Mouse (Mus musculus): ENCODE results near the gene Scn9a. TPM values are rescaled to one million over a fixed set of nuclear protein-coding genes. Genes with fewer than 3 reads are reported as not detected.

Scn9a gene
- polyA plus RNA-seq, 1 experiment from 2014 or later, result 1.3 TPM

- no peak overlapping the region for H3K4me3 ChIP-seq (replicated peaks)
- ATAC-seq, result no peak
- H3K27me3 ChIP-seq (replicated peaks), result no peaks in the 10 kb centered on the region
- WGBS, result 68% methylated on average over 3 of the region's 3 CpGs
- H3K4me1 ChIP-seq (replicated peaks), result no peaks in the 10 kb centered on the region
- no peaks in the 10 kb centered on the region for H3K9me3 ChIP-seq
- H3K36me3 ChIP-seq, result no peaks in the 10 kb centered on the region
- H3K9ac ChIP-seq, result no peak overlapping the region
- no peak overlapping the region for H3K27ac ChIP-seq
- no peak overlapping the region for H3K4me2 ChIP-seq (replicated peaks)
Measured at GRCm38 (mm10) chr2:66519966-66520365, 114.8 kb downstream of the Scn9a start.

- H3K4me2 ChIP-seq (replicated peaks), result no peak overlapping the region
- 69% methylated on average over 2 of the region's 2 CpGs for WGBS
- H3K4me3 ChIP-seq (replicated peaks), result no peak overlapping the region
- H3K9me3 ChIP-seq, result no peaks in the 10 kb centered on the region
- H3K27ac ChIP-seq, result no peak overlapping the region
- H3K36me3 ChIP-seq, result no peaks in the 10 kb centered on the region
- no peaks in the 10 kb centered on the region for H3K27me3 ChIP-seq (replicated peaks)
- no peak for ATAC-seq
- no peak overlapping the region for H3K9ac ChIP-seq
- H3K4me1 ChIP-seq (replicated peaks), result no peaks in the 10 kb centered on the region
Measured at GRCm38 (mm10) chr2:66511424-66511823, 123.3 kb downstream of the Scn9a start.

GRCm38 (mm10) chr2:66508032-66508431 lies 126.7 kb downstream of the Scn9a start:
- WGBS, result 70% methylated on average over 3 of the region's 3 CpGs
- no peak for ATAC-seq
- Histone ChIP-seq H3K4me2 (replicated peaks) (no peak overlapping the region), H3K4me1 (replicated peaks) (no peaks in the 10 kb centered on the region), H3K27ac (no peak overlapping the region), H3K27me3 (replicated peaks) (no peaks in the 10 kb centered on the region), H3K9me3 (no peaks in the 10 kb centered on the region), H3K4me3 (replicated peaks) (no peak overlapping the region), H3K36me3 (no peaks in the 10 kb centered on the region), H3K9ac (no peak overlapping the region)

- Histone ChIP-seq H3K9me3 (no peaks in the 10 kb centered on the region), H3K27me3 (replicated peaks) (no peaks in the 10 kb centered on the region), H3K27ac (no peak overlapping the region), H3K36me3 (no peaks in the 10 kb centered on the region), H3K4me1 (replicated peaks) (no peaks in the 10 kb centered on the region), H3K4me2 (replicated peaks) (no peak overlapping the region), H3K9ac (no peak overlapping the region), H3K4me3 (replicated peaks) (no peak overlapping the region)
- WGBS, result 85% methylated on average over 1 of the region's 1 CpGs
- ATAC-seq, result no peak
Measured at GRCm38 (mm10) chr2:66507616-66508015, 127.1 kb downstream of the Scn9a start.

- H3K27ac ChIP-seq, result no peak overlapping the region
- no peaks in the 10 kb centered on the region for H3K4me1 ChIP-seq (replicated peaks)
- H3K4me3 ChIP-seq (replicated peaks), result no peak overlapping the region
- H3K27me3 ChIP-seq (replicated peaks), result no peaks in the 10 kb centered on the region
- H3K36me3 ChIP-seq, result no peaks in the 10 kb centered on the region
- H3K4me2 ChIP-seq (replicated peaks), result no peak overlapping the region
- no peaks in the 10 kb centered on the region for H3K9me3 ChIP-seq
- 88% methylated on average over 3 of the region's 3 CpGs for WGBS
- H3K9ac ChIP-seq, result no peak overlapping the region
- ATAC-seq, result no peak
Measured at GRCm38 (mm10) chr2:66502158-66502557, 132.6 kb downstream of the Scn9a start.

- H3K4me2 ChIP-seq (replicated peaks), result no peak overlapping the region
- ATAC-seq, result no peak
- H3K27ac ChIP-seq, result no peak overlapping the region
- no peaks in the 10 kb centered on the region for H3K27me3 ChIP-seq (replicated peaks)
- no peak overlapping the region for H3K4me3 ChIP-seq (replicated peaks)
- no peaks in the 10 kb centered on the region for H3K4me1 ChIP-seq (replicated peaks)
- H3K9me3 ChIP-seq, result no peaks in the 10 kb centered on the region
- 82% methylated on average over 8 of the region's 8 CpGs for WGBS
- H3K9ac ChIP-seq, result no peak overlapping the region
- no peaks in the 10 kb centered on the region for H3K36me3 ChIP-seq
Measured at GRCm38 (mm10) chr2:66494556-66494955, 140.2 kb downstream of the Scn9a start.

- Histone ChIP-seq H3K4me1 (replicated peaks) (no peaks in the 10 kb centered on the region), H3K36me3 (no peaks in the 10 kb centered on the region), H3K27me3 (replicated peaks) (no peaks in the 10 kb centered on the region), H3K4me2 (replicated peaks) (no peak overlapping the region), H3K27ac (no peak overlapping the region), H3K9me3 (no peaks in the 10 kb centered on the region), H3K9ac (no peak overlapping the region), H3K4me3 (replicated peaks) (no peak overlapping the region)
- WGBS, result 47% methylated on average over 2 of the region's 2 CpGs
- ATAC-seq, result peak; percentile 61
Measured at GRCm38 (mm10) chr2:66478395-66478794, 156.4 kb downstream of the Scn9a start.

- no peak overlapping the region for H3K9ac ChIP-seq
- H3K4me1 ChIP-seq (replicated peaks), result no peaks in the 10 kb centered on the region
- no peak overlapping the region for H3K27ac ChIP-seq
- WGBS, result 44% methylated on average over 3 of the region's 3 CpGs
- no peaks in the 10 kb centered on the region for H3K27me3 ChIP-seq (replicated peaks)
- no peak for ATAC-seq
- H3K4me3 ChIP-seq (replicated peaks), result no peak overlapping the region
- H3K36me3 ChIP-seq, result no peaks in the 10 kb centered on the region
- H3K4me2 ChIP-seq (replicated peaks), result no peak overlapping the region
- no peaks in the 10 kb centered on the region for H3K9me3 ChIP-seq
Measured at GRCm38 (mm10) chr2:66473181-66473822, 161.5 kb downstream of the Scn9a start.

- Histone ChIP-seq H3K4me1 (replicated peaks) (no peaks in the 10 kb centered on the region), H3K9ac (no peak overlapping the region), H3K27me3 (replicated peaks) (no peaks in the 10 kb centered on the region), H3K9me3 (no peaks in the 10 kb centered on the region), H3K27ac (no peak overlapping the region), H3K36me3 (no peaks in the 10 kb centered on the region), H3K4me3 (replicated peaks) (no peak overlapping the region), H3K4me2 (replicated peaks) (no peak overlapping the region)
- no peak for ATAC-seq
- WGBS, result 39% methylated on average over 3 of the region's 3 CpGs
Measured at GRCm38 (mm10) chr2:66465484-66465883, 169.3 kb downstream of the Scn9a start.

- Histone ChIP-seq H3K4me2 (replicated peaks) (no peak overlapping the region), H3K9ac (no peak overlapping the region), H3K27me3 (replicated peaks) (no peaks in the 10 kb centered on the region), H3K4me3 (replicated peaks) (no peak overlapping the region), H3K4me1 (replicated peaks) (no peaks in the 10 kb centered on the region), H3K36me3 (no peaks in the 10 kb centered on the region), H3K9me3 (no peaks in the 10 kb centered on the region), H3K27ac (no peak overlapping the region)
- 74% methylated on average over 2 of the region's 2 CpGs for WGBS
- ATAC-seq, result no peak
Measured at GRCm38 (mm10) chr2:66464874-66465458, 169.8 kb downstream of the Scn9a start.

GRCm38 (mm10) chr2:66463916-66464315 lies 170.8 kb downstream of the Scn9a start:
- Histone ChIP-seq H3K4me3 (replicated peaks) (no peak overlapping the region), H3K27me3 (replicated peaks) (no peaks in the 10 kb centered on the region), H3K9ac (no peak overlapping the region), H3K9me3 (no peaks in the 10 kb centered on the region), H3K4me2 (replicated peaks) (no peak overlapping the region), H3K4me1 (replicated peaks) (no peaks in the 10 kb centered on the region), H3K27ac (no peak overlapping the region), H3K36me3 (no peaks in the 10 kb centered on the region)
- WGBS, result 90% methylated on average over 6 of the region's 6 CpGs
- ATAC-seq, result no peak

- Histone ChIP-seq H3K27ac (no peak overlapping the region), H3K9me3 (no peaks in the 10 kb centered on the region), H3K4me3 (replicated peaks) (no peak overlapping the region), H3K4me1 (replicated peaks) (no peaks in the 10 kb centered on the region), H3K4me2 (replicated peaks) (no peak overlapping the region), H3K36me3 (no peaks in the 10 kb centered on the region), H3K27me3 (replicated peaks) (no peaks in the 10 kb centered on the region), H3K9ac (no peak overlapping the region)
- WGBS, result 83% methylated on average over 1 of the region's 1 CpGs
- no peak for ATAC-seq
Measured at GRCm38 (mm10) chr2:66462458-66462857, 172.3 kb downstream of the Scn9a start.

GRCm38 (mm10) chr2:66440711-66441110 lies 194.1 kb downstream of the Scn9a start, which contains the start of gene Scn1a:
Scn1a (minus strand) TSS chr2:66440840.
- peak within 1 kb of the TSS; percentile 5; the same call in 1 of the 2 replicates for H3K4me3 ChIP-seq (replicated peaks)
- no peaks in the 10 kb centered on the region for H3K27me3 ChIP-seq (replicated peaks)
- no peaks in the 10 kb centered on the region for H3K4me1 ChIP-seq (replicated peaks)
- H3K27ac ChIP-seq, result no peak within 1 kb of the TSS
- 11% methylated on average over 7 of the region's 7 CpGs for WGBS
- no peaks in the 10 kb centered on the region for H3K36me3 ChIP-seq
- no peak within 1 kb of the TSS for H3K9ac ChIP-seq
- H3K9me3 ChIP-seq, result no peaks in the 10 kb centered on the region
- no peak for ATAC-seq
- H3K4me2 ChIP-seq (replicated peaks), result peak within 1 kb of the TSS; percentile 49
